Mouse (Mus musculus) stomach, postnatal 0 days (tissue): ENCODE data around the gene Fgfbp1.

Source experiments
- CTCF ChIP-seq: IDR thresholded peaks from 2 replicates; pipeline ENCODE4 v1.5.1; 2016; ENCODE audit warnings: antibody characterized with exemption, low read depth, mild to moderate bottlenecking, moderate library complexity
- EP300 ChIP-seq: optimal IDR thresholded peaks from 2 replicates; pipeline ENCODE3; 2016; ENCODE audit warnings: antibody characterized with exemption

GRCm38 (mm10) chr5:43948111-43948743, 33.4 kb downstream of the Fgfbp1 start:
- TF ChIP-seq EP300 (peak; percentile 80), CTCF (no peak)
